Mouse (Mus musculus) Patski (cell line): ENCODE results near the gene Neurl4. TPM values are rescaled to one million over a fixed set of nuclear protein-coding genes. Genes with fewer than 3 reads are reported as not detected.

Experiments
- ATAC-seq: fragments of 100-300 bp; one replicate; pipeline ENCODE4 v1.8.0; 2021
- CTCF ChIA-PET: fragments of 350-600 bp; sonication (Branson Sonifier 250); formaldehyde crosslinking; loops from one replicate; lab custom pipeline; 2022; ENCODE audit warnings: inconsistent platforms; lab: Charles Lee
- POLR2A ChIA-PET: fragments of 350-600 bp; sonication (Branson Sonifier 250); formaldehyde crosslinking; loops from one replicate; lab custom pipeline; 2022; ENCODE audit warnings: antibody characterized with exemption, inconsistent platforms; lab: Charles Lee
- DNase-seq: peaks from one replicate; pipeline ENCODE4 v3.0.0-alpha.2; 2011; ENCODE audit warnings: low read depth, low spot score
- H3K27me3 ChIP-seq: fragments of 371-371 bp; one replicate; pipeline ENCODE4 v1.5.1; 2021
- CTCF ChIP-seq: fragments of 100-300 bp; IDR thresholded peaks from one replicate; pipeline ENCODE4 v1.5.1; 2021
- in situ Hi-C: fragments of 300-500 bp; cut with MboI; formaldehyde crosslinking; loops from 3 replicates; pipeline ENCODE4 v1.11.1; 2018; ENCODE audit warnings: low pct_unique_long_range_greater_than_20kb, mixed read lengths
- polyA plus RNA-seq: library from polyadenylated mRNA; unstranded; gene quantifications from one replicate; pipeline ENCODE4 v1.2.3, GENCODE M21; 2021

Neurl4 gene
- polyA plus RNA-seq, 1 experiment from 2014 or later = 53.3 TPM

GRCm38 (mm10) chr11:69870289-69871069, 30.4 kb upstream of the Neurl4 start:
- H3K27me3 ChIP-seq = peaks cover 10% of the 10 kb centered on the region
- ChIA-PET CTCF (no interaction called here), POLR2A (interaction anchor here (1.5 kb wide), 1 partner anchor 20 kb away, joined by 4 read pairs; no protein-coding TSS in a partner anchor)
- ATAC-seq (no peak), DNase-seq (no peak)
- TF ChIP-seq CTCF = no peak
- in situ Hi-C loops = no loop called here

- in situ Hi-C loops = no loop called here
- ATAC-seq (no peak), DNase-seq (no peak)
- CTCF ChIA-PET = interaction anchor here (0.9 to 1.2 kb wide), 2 partner anchors 21 to 113 kb away, joined by 3 to 4 read pairs; no protein-coding TSS in a partner anchor
- POLR2A ChIA-PET = no interaction called here
- TF ChIP-seq CTCF = no peak
- H3K27me3 ChIP-seq = peaks cover 10% of the 10 kb centered on the region
Observed at GRCm38 (mm10) chr11:69871822-69872221, 29.1 kb upstream of the Neurl4 start.

GRCm38 (mm10) chr11:69872451-69872850, 28.4 kb upstream of the Neurl4 start:
- peaks cover 10% of the 10 kb centered on the region for H3K27me3 ChIP-seq
- no peak for ATAC-seq
- ChIA-PET CTCF (interaction anchor here (0.9 to 1.2 kb wide), 2 partner anchors 22 to 113 kb away, joined by 3 to 4 read pairs; no protein-coding TSS in a partner anchor), POLR2A (no interaction called here)
- TF ChIP-seq CTCF = no peak
- DNase-seq = no peak
- in situ Hi-C loops = no loop called here

- in situ Hi-C loops = loop anchor here (5.0 kb wide), 3 partner anchors 69 to 194 kb away; partner anchors contain the start of genes Polr2a, Senp3 and Tmem102
- ChIA-PET CTCF (interaction anchor here (1.4 to 1.5 kb wide), 3 partner anchors 8 to 145 kb away, joined by 3 to 5 read pairs (median 3); no protein-coding TSS in a partner anchor), POLR2A (no interaction called here)
- no peak for DNase-seq
- no peaks in the 10 kb centered on the region for H3K27me3 ChIP-seq
- TF ChIP-seq CTCF = no peak
- ATAC-seq = no peak
Observed at GRCm38 (mm10) chr11:69876186-69876585, 24.7 kb upstream of the Neurl4 start.

- in situ Hi-C loops = loop anchor here (5.0 kb wide), 3 partner anchors 70 to 195 kb away; partner anchors contain the start of genes Polr2a, Senp3 and Tmem102
- POLR2A ChIA-PET = no interaction called here
- ATAC-seq (no peak), DNase-seq (no peak)
- CTCF ChIA-PET = interaction anchor here (0.7 to 2.1 kb wide), 8 partner anchors 9 to 146 kb away, joined by 3 to 12 read pairs (median 3); no protein-coding TSS in a partner anchor
- TF ChIP-seq CTCF = no peak
- no peaks in the 10 kb centered on the region for H3K27me3 ChIP-seq
Observed at GRCm38 (mm10) chr11:69876867-69877266, 24.0 kb upstream of the Neurl4 start.

GRCm38 (mm10) chr11:69877878-69878277, 23.0 kb upstream of the Neurl4 start, which contains the start of gene Tmem95:
Gene Tmem95 (minus strand): TSS chr11:69878018.
- CTCF ChIA-PET = interaction anchor here (0.8 to 2.1 kb wide), 6 partner anchors 42 to 144 kb away, joined by 3 to 12 read pairs (median 3); partner anchors contain the start of gene Fgf11
- in situ Hi-C loops = loop anchor here (5.0 kb wide), 3 partner anchors 71 to 196 kb away; partner anchors contain the start of genes Polr2a, Senp3 and Tmem102
- no peak for ATAC-seq
- POLR2A ChIA-PET = interaction anchor here (1.8 kb wide), 1 partner anchor 119 kb away, joined by 5 read pairs; the partner anchor contains the start of gene Polr2a
- TF ChIP-seq CTCF = no peak
- H3K27me3 ChIP-seq = no peaks in the 10 kb centered on the region
- no peak for DNase-seq

GRCm38 (mm10) chr11:69878399-69878798, 22.5 kb upstream of the Neurl4 start:
- DNase-seq (no peak), ATAC-seq (no peak)
- ChIA-PET CTCF (interaction anchor here (0.8 to 2.1 kb wide), 6 partner anchors 44 to 128 kb away, joined by 3 to 12 read pairs (median 5); partner anchors contain the start of gene Fgf11), POLR2A (interaction anchor here (1.8 kb wide), 1 partner anchor 119 kb away, joined by 5 read pairs; the partner anchor contains the start of gene Polr2a)
- TF ChIP-seq CTCF = no peak
- no peaks in the 10 kb centered on the region for H3K27me3 ChIP-seq
- in situ Hi-C loops = loop anchor here (5.0 kb wide), 3 partner anchors 71 to 196 kb away; partner anchors contain the start of genes Polr2a, Senp3 and Tmem102

- ATAC-seq = no peak
- TF ChIP-seq CTCF = no peak
- CTCF ChIA-PET = interaction anchor here (1.0 to 2.1 kb wide), 6 partner anchors 37 to 122 kb away, joined by 3 to 12 read pairs (median 5); partner anchors contain the start of gene Fgf11
- in situ Hi-C loops = loop anchor here (5.0 kb wide), 3 partner anchors 72 to 197 kb away; partner anchors contain the start of genes Polr2a, Senp3 and Tmem102
- DNase-seq = no peak
- H3K27me3 ChIP-seq = no peaks in the 10 kb centered on the region
- POLR2A ChIA-PET = interaction anchor here (1.8 kb wide), 1 partner anchor 120 kb away, joined by 5 read pairs; the partner anchor contains the start of gene Polr2a
Observed at GRCm38 (mm10) chr11:69878952-69879351, 21.9 kb upstream of the Neurl4 start.

GRCm38 (mm10) chr11:69879711-69880110, 21.2 kb upstream of the Neurl4 start:
- no peak for ATAC-seq
- CTCF ChIA-PET = interaction anchor here (1.0 to 1.6 kb wide), 5 partner anchors 38 to 73 kb away, joined by 3 to 6 read pairs (median 5); no protein-coding TSS in a partner anchor

GRCm38 (mm10) chr11:69880506-69880852, 20.4 kb upstream of the Neurl4 start:
- in situ Hi-C loops = no loop called here
- ChIA-PET CTCF (interaction anchor here (1.0 to 1.6 kb wide), 5 partner anchors 19 to 73 kb away, joined by 3 to 5 read pairs (median 3); partner anchors contain the start of gene Ybx2), POLR2A (interaction anchor here (0.7 to 2.9 kb wide), 2 partner anchors 20 to 41 kb away, joined by 3 to 16 read pairs; partner anchors contain the start of genes 2810408A11Rik, Eif5a and Neurl4)
- no peak for TF ChIP-seq CTCF
- no peaks in the 10 kb centered on the region for H3K27me3 ChIP-seq
- ATAC-seq (peak; percentile 20), DNase-seq (peak; percentile 64)

More at GRCm38 (mm10) chr11:69879711-69880110, 21.2 kb upstream of the Neurl4 start:
- POLR2A ChIA-PET = interaction anchor here (1.8 to 2.9 kb wide), 2 partner anchors 21 to 120 kb away, joined by 5 to 16 read pairs; partner anchors contain the start of genes 2810408A11Rik, Neurl4 and Polr2a
- TF ChIP-seq CTCF = no peak
- DNase-seq = no peak
- in situ Hi-C loops = loop anchor here (5.0 kb wide), 3 partner anchors 72 to 197 kb away; partner anchors contain the start of genes Polr2a, Senp3 and Tmem102
- H3K27me3 ChIP-seq = no peaks in the 10 kb centered on the region
